Mouse (Mus musculus): ENCODE results near the gene Cntnap2.
A peak's percentile ranks its signal among the peaks of the same experiment; 100 is the strongest.

Cntnap2 gene

DNA sequence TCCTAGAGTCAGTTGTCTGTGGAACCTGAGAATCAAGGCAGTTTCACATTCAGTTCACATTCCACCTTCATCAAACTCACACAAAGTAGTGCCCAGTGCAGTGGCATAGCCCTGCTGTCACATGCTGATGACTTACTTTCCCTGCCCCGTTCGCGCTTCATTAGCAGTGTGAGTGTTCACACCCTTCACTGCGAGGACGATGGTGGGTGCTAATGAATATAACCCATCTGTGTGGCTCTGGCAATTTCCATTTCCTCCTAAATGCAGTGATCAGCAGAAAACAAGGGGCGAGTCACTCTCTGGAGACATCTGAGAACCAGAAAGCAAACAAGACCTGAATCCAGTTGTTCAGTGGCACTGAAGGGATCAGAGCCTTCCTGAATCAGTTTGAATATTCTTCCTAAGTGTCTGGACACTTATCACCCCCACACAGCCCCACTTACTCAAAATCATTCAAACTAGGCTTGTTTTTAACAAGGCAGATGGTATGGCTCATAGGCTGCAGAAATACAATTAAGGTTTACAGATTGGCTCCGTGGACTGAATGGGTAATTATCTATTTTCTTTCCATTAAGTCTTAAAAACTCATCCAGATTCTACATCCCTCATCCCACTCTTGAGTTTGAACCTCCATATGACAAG lies 2169.6 kb downstream of the Cntnap2 start:
- DNase-seq (ENCODE audit: low read depth, low spot score) = no peak
- Histone ChIP-seq H3K36me3 (ENCODE audit: control insufficient read depth, insufficient read depth, low read length, poor library complexity, severe bottlenecking) (no peaks in the 10 kb centered on the region), H3K27me3 (ENCODE audit: control insufficient read depth, insufficient read depth, low read length, poor library complexity, severe bottlenecking) (no peaks in the 10 kb centered on the region)

- no peaks in the 10 kb centered on the region for H3K27me3 ChIP-seq (ENCODE audit: control insufficient read depth, insufficient read depth, low read length, poor library complexity, severe bottlenecking)
- no peaks in the 10 kb centered on the region for H3K36me3 ChIP-seq (ENCODE audit: control insufficient read depth, insufficient read depth, low read length, poor library complexity, severe bottlenecking)
- no peak for DNase-seq (ENCODE audit: low read depth, low spot score)
Measured at GRCm38 (mm10) chr6:47231513-47231912, 2172.4 kb downstream of the Cntnap2 start.

GRCm38 (mm10) chr6:47239376-47239921 lies 2180.3 kb downstream of the Cntnap2 start:
- no peaks in the 10 kb centered on the region for H3K36me3 ChIP-seq (ENCODE audit: control insufficient read depth, insufficient read depth, low read length, poor library complexity, severe bottlenecking)
- H3K27me3 ChIP-seq (ENCODE audit: control insufficient read depth, insufficient read depth, low read length, poor library complexity, severe bottlenecking) = no peaks in the 10 kb centered on the region
- no peak for DNase-seq (ENCODE audit: low read depth, low spot score)

DNA sequence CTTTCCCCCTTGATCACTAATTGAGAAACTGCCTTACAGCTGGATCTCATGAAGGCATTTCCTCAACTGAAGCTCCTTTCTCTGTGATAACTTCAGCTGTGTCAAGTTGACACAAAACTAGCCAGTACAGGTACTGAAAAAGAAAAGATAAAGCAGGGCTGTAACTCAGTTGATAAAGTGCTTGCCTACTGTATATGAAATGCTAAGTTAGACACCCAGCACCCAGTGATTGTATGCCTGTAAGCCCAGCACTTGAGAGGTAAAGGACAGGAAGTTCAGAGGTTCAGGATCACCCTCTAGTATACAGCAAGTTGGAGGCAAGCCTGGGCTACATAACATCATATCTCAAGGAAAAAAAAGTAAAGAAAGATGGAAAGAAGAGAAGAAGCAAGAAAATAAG lies 2182.2 kb downstream of the Cntnap2 start:
- Histone ChIP-seq H3K36me3 (ENCODE audit: control insufficient read depth, insufficient read depth, low read length, poor library complexity, severe bottlenecking) (no peaks in the 10 kb centered on the region), H3K27me3 (ENCODE audit: control insufficient read depth, insufficient read depth, low read length, poor library complexity, severe bottlenecking) (no peaks in the 10 kb centered on the region)
- no peak for DNase-seq (ENCODE audit: low read depth, low spot score)

GRCm38 (mm10) chr6:47243863-47244606 lies 2184.9 kb downstream of the Cntnap2 start:
- H3K36me3 ChIP-seq (ENCODE audit: control insufficient read depth, insufficient read depth, low read length, poor library complexity, severe bottlenecking) = no peaks in the 10 kb centered on the region
- no peaks in the 10 kb centered on the region for H3K27me3 ChIP-seq (ENCODE audit: control insufficient read depth, insufficient read depth, low read length, poor library complexity, severe bottlenecking)
- no peak for DNase-seq (ENCODE audit: low read depth, low spot score)

DNA sequence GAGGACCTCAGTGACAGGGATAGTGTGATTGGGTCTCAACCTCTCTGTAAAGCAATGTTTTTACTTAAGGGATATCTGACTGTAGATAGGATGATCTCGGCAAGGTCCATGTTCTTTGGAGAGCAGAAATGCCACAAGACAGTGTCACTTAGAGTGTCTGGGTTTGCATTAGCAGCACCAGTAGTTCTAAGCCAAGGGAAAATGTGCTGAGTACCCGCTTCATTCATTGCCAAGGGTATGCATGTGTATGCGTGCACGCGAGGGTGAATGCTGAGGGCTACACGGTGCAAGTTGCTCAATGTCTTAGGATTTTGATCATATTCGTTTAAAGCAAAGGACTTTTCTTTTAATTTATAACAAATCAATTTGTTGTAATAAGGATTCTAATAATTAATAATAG lies 2185.5 kb downstream of the Cntnap2 start:
- Histone ChIP-seq H3K36me3 (ENCODE audit: control insufficient read depth, insufficient read depth, low read length, poor library complexity, severe bottlenecking) (no peaks in the 10 kb centered on the region), H3K27me3 (ENCODE audit: control insufficient read depth, insufficient read depth, low read length, poor library complexity, severe bottlenecking) (no peaks in the 10 kb centered on the region)
- no peak for DNase-seq (ENCODE audit: low read depth, low spot score)

- DNase-seq (ENCODE audit: low read depth, low spot score) = no peak
Measured at GRCm38 (mm10) chr6:47255270-47255669, 2196.1 kb downstream of the Cntnap2 start.

GRCm38 (mm10) chr6:47256227-47256887 lies 2197.2 kb downstream of the Cntnap2 start:
- Histone ChIP-seq H3K36me3 (ENCODE audit: control insufficient read depth, insufficient read depth, low read length, poor library complexity, severe bottlenecking) (no peaks in the 10 kb centered on the region), H3K27me3 (ENCODE audit: control insufficient read depth, insufficient read depth, low read length, poor library complexity, severe bottlenecking) (no peaks in the 10 kb centered on the region)
- DNase-seq (ENCODE audit: low read depth, low spot score) = no peak

More at GRCm38 (mm10) chr6:47255270-47255669, 2196.1 kb downstream of the Cntnap2 start:
- H3K36me3 ChIP-seq (ENCODE audit: control insufficient read depth, insufficient read depth, low read length, poor library complexity, severe bottlenecking) = no peaks in the 10 kb centered on the region
- no peaks in the 10 kb centered on the region for H3K27me3 ChIP-seq (ENCODE audit: control insufficient read depth, insufficient read depth, low read length, poor library complexity, severe bottlenecking)

- DNase-seq (ENCODE audit: low read depth, low spot score) = no peak
- H3K36me3 ChIP-seq (ENCODE audit: control insufficient read depth, insufficient read depth, low read length, poor library complexity, severe bottlenecking) = no peaks in the 10 kb centered on the region
- no peaks in the 10 kb centered on the region for H3K27me3 ChIP-seq (ENCODE audit: control insufficient read depth, insufficient read depth, low read length, poor library complexity, severe bottlenecking)
Measured at GRCm38 (mm10) chr6:47256918-47257506, 2197.9 kb downstream of the Cntnap2 start.

DNA sequence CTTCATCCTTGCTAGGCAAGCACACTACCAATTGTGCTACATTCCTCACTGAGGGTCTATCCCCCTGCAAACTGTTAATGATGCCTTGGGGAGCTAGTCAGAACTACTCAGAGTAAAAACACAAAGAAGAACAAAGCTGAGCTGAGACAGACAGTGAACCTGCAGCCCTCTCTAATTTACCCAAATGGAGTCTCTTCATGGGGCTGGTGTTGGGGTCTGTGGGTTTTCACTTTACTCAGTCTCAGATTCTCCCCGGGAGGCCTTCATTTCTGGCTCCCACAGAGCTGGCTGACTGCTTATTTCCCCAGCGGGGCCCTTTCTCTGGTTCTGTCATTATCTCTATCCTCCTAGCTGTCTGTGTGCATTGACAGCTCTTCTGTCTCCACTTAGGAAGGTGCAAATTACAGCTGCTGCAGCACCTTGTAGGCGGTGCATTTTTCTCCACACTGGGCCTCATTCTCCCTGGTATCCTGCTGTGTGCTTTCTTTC lies 2200.5 kb downstream of the Cntnap2 start:
- Histone ChIP-seq H3K27me3 (ENCODE audit: control insufficient read depth, insufficient read depth, low read length, poor library complexity, severe bottlenecking) (no peaks in the 10 kb centered on the region), H3K36me3 (ENCODE audit: control insufficient read depth, insufficient read depth, low read length, poor library complexity, severe bottlenecking) (no peaks in the 10 kb centered on the region)
- DNase-seq (ENCODE audit: low read depth, low spot score) = no peak

DNA sequence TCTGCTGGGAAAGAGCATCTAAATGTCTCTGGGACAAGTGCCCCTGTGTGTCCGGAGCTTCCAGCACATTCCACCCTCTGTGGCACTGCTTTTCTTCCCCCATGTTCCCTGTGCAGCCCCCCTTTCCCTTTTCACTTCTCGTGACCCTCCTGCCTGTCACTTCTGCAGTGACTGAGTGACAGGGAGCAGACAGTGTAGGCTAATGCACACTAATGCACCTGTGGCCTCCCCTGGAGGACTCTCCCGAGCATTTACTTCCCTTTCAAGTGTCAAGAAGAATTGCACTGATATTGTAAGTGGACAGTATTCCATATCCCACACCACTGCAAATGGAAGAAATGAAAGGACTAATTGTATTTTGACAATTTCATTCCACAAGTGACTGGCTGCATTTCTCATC lies 2208.1 kb downstream of the Cntnap2 start:
- Histone ChIP-seq H3K27me3 (ENCODE audit: control insufficient read depth, insufficient read depth, low read length, poor library complexity, severe bottlenecking) (no peaks in the 10 kb centered on the region), H3K36me3 (ENCODE audit: control insufficient read depth, insufficient read depth, low read length, poor library complexity, severe bottlenecking) (no peaks in the 10 kb centered on the region)
- DNase-seq (ENCODE audit: low read depth, low spot score) = no peak

- Histone ChIP-seq H3K27me3 (ENCODE audit: control insufficient read depth, insufficient read depth, low read length, poor library complexity, severe bottlenecking) (no peaks in the 10 kb centered on the region), H3K36me3 (ENCODE audit: control insufficient read depth, insufficient read depth, low read length, poor library complexity, severe bottlenecking) (no peaks in the 10 kb centered on the region)
- DNase-seq (ENCODE audit: low read depth, low spot score) = peak; percentile 36
Measured at GRCm38 (mm10) chr6:47269455-47269854, 2210.3 kb downstream of the Cntnap2 start.

DNA sequence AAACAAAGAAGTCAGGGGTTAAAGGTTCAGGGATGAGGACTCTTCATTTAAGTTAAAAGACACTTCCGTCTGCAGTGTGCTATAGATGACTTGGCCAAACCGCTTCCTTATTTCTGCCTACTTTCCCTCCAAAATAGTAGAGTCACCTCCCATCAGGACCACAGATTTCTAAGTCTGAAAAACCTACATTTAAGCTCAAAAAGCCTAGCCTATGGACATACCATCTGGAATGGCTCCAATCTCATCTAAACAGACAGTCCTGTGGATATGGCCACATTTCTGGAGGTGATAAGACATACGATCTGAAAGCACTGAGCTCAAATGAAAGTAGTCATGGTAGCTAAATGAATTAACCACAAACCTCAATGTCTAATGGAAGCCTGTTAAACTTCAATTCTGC lies 2212.4 kb downstream of the Cntnap2 start:
- DNase-seq (ENCODE audit: low read depth, low spot score) = no peak

GRCm38 (mm10) chr6:47272606-47273575 lies 2213.7 kb downstream of the Cntnap2 start:
- Histone ChIP-seq H3K27me3 (ENCODE audit: control insufficient read depth, insufficient read depth, low read length, poor library complexity, severe bottlenecking) (no peaks in the 10 kb centered on the region), H3K36me3 (ENCODE audit: control insufficient read depth, insufficient read depth, low read length, poor library complexity, severe bottlenecking) (no peaks in the 10 kb centered on the region)
- no peak for DNase-seq (ENCODE audit: low read depth, low spot score)

More for the DNA sequence above, 2212.4 kb downstream of the Cntnap2 start:
- Histone ChIP-seq H3K27me3 (ENCODE audit: control insufficient read depth, insufficient read depth, low read length, poor library complexity, severe bottlenecking) (no peaks in the 10 kb centered on the region), H3K36me3 (ENCODE audit: control insufficient read depth, insufficient read depth, low read length, poor library complexity, severe bottlenecking) (no peaks in the 10 kb centered on the region)

Data from splenic B cell, adult 2 months (primary cell).